Mouse (Mus musculus) liver, adult 2 months (tissue): ENCODE results near the gene Meis2. TPM values are rescaled to one million over a fixed set of nuclear protein-coding genes. Genes with fewer than 3 reads are reported as not detected.

Experiments used
- DNase-seq: peaks from one replicate; pipeline ENCODE4 v3.0.0-alpha.2; 2011; ENCODE audit warnings: low read depth, low spot score; ENCODE audit errors: extremely low read depth
- H3K27ac ChIP-seq: fragments of 200-500 bp; replicated peaks from 2 replicates; pipeline ENCODE4 v1.5.1; 2012; ENCODE audit warnings: low read depth, mild to moderate bottlenecking, control low read depth, inconsistent platforms, low read length; ENCODE audit not compliant: insufficient read depth
- H3K27me3 ChIP-seq: fragments of 200-500 bp; 2 replicates; pipeline ENCODE4 v1.6.1; 2012; ENCODE audit warnings: mild to moderate bottlenecking, moderate library complexity, low read length, inconsistent platforms; ENCODE audit not compliant: control insufficient read depth, insufficient read depth
- H3K36me3 ChIP-seq: fragments of 200-500 bp; 2 replicates; pipeline ENCODE4 v1.6.1; 2012; ENCODE audit warnings: low read length, inconsistent platforms; ENCODE audit not compliant: control insufficient read depth, insufficient read depth
- H3K4me1 ChIP-seq: fragments of 200-500 bp; 2 replicates; pipeline ENCODE4 v1.6.1; 2011; ENCODE audit warnings: low read length; ENCODE audit not compliant: control insufficient read depth, insufficient read depth
- H3K4me3 ChIP-seq: fragments of 200-500 bp; 2 replicates; pipeline ENCODE4 v1.5.1; 2011; ENCODE audit warnings: low read depth, mild to moderate bottlenecking, control low read depth, low read length, moderate library complexity; ENCODE audit not compliant: insufficient read depth
- H3K79me2 ChIP-seq: fragments of 200-500 bp; 2 replicates; pipeline ENCODE4 v1.6.1; 2012; ENCODE audit warnings: inconsistent platforms, mild to moderate bottlenecking, low read length, moderate library complexity; ENCODE audit not compliant: control insufficient read depth, insufficient read depth
- H3K9ac ChIP-seq: fragments of 200-500 bp; 2 replicates; pipeline ENCODE4 v1.6.1; 2012; ENCODE audit warnings: low read depth, mild to moderate bottlenecking, control low read depth, inconsistent platforms, low read length
- CTCF ChIP-seq: fragments of 200-500 bp; IDR thresholded peaks from 2 replicates; pipeline ENCODE4 v1.5.1; 2011; ENCODE audit warnings: low read depth, low read length, control low read depth
- POLR2A ChIP-seq: fragments of 200-500 bp; IDR thresholded peaks from 2 replicates; pipeline ENCODE4 v1.6.1; 2011; ENCODE audit warnings: low read length, control low read depth; ENCODE audit not compliant: insufficient read depth; ENCODE audit errors: extremely low read depth
- WGBS: fragments of 180-500 bp; shearing (Covaris S2); methylation state at CpG from one replicate; pipeline ENCODE4 v1.1.7; 2018; 5-methylcytosine and 5-hydroxymethylcytosine counted together
- polyA plus RNA-seq: library from polyadenylated mRNA; depleted of rRNA; stranded (reverse); fragments of >200 nt; gene quantifications from 2 replicates; pipeline ENCODE4 v1.2.3, GENCODE M21; 2012
- total RNA-seq: library from RNA; depleted of rRNA; stranded (reverse); fragments of >200 nt; gene quantifications from 2 replicates; pipeline ENCODE4 v1.2.3, GENCODE M21; 2014

Meis2 gene
- total and polyA plus RNA-seq, 2 experiments, result 2.2 to 4.5 TPM

DNA sequence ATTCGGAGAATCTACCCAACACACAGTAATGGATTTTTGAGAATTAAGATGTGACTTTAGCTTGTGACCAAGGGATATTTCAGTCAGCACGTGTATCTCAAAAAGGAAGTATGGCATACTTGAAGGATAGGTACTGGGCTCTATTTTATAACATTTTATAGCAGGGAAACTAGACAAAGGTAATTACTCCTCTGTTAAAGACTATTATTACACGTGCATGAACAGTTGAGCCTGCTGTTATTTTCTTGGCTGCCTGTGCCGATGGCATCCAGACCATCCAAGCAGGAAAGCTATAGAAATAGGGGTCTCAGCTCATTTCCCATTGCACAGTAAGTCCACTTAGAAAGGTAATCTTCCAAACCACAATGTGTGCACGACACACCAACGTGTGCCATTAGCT, 251.9 kb downstream of the Meis2 start:
- DNase-seq, result no peak
- H3K36me3 ChIP-seq, result no peaks in the 10 kb centered on the region
- no peak overlapping the region for H3K9ac ChIP-seq
- H3K4me1 ChIP-seq, result no peaks in the 10 kb centered on the region
- H3K27me3 ChIP-seq, result no peaks in the 10 kb centered on the region
- TF ChIP-seq POLR2A, result no peak
- no peak for TF ChIP-seq CTCF
- no peak overlapping the region for H3K4me3 ChIP-seq
- H3K79me2 ChIP-seq, result no peaks in the 10 kb centered on the region
- 85% methylated on average over 6 of the region's 6 CpGs for WGBS
- no peak overlapping the region for H3K27ac ChIP-seq

- Histone ChIP-seq H3K36me3 (no peaks in the 10 kb centered on the region), H3K27ac (no peak overlapping the region), H3K79me2 (no peaks in the 10 kb centered on the region), H3K27me3 (no peaks in the 10 kb centered on the region), H3K4me3 (no peak overlapping the region), H3K4me1 (no peaks in the 10 kb centered on the region), H3K9ac (no peak overlapping the region)
- WGBS, result 72% methylated on average over 11 of the region's 11 CpGs
- TF ChIP-seq POLR2A (no peak), CTCF (no peak)
- DNase-seq, result no peak
These were observed 252.3 kb downstream of the Meis2 start for GRCm38 (mm10) chr2:115813316-115813715.
